Mouse (Mus musculus): ENCODE measurements around the gene Gipc3.

GRCm38 (mm10) chr10:81302781-81303218, 40.3 kb downstream of the Gipc3 start:
- no peak for TF ChIP-seq GATA1 (IDR thresholded peaks at IDR 0.05; ENCODE audit: low read length)
- no peak for TF ChIP-seq TAL1 (IDR thresholded peaks at IDR 0.05; ENCODE audit: low read length)
